Mouse (Mus musculus) midbrain, postnatal 0 days (tissue): ENCODE measurements at regions not wholly inside any gene's neighbourhood (a gene's known extent, or its start where the extent isn't known, plus 50 kb on each side); places are given as distances from the start of the nearest gene placed in this dataset.

Source experiments
- ATAC-seq: fragments of 200-750 bp; cut with Nextera tagmentation; 2 replicates; pipeline ENCODE4 v1.8.0; 2017; ENCODE audit warnings: moderate number of reproducible peaks, mild to moderate bottlenecking, moderate TSS enrichment, moderate library complexity; ENCODE audit not compliant: low FRiP score
- DNase-seq: peaks from one replicate; pipeline ENCODE4 v3.0.0-alpha.2; 2015; ENCODE audit warnings: low spot score
- H3K27ac ChIP-seq: fragments of 300-500 bp; sonication (generic); 2 replicates; pipeline ENCODE4 v1.5.1; 2014; ENCODE audit warnings: low read depth, mild to moderate bottlenecking, low read length, mixed read lengths
- H3K27me3 ChIP-seq: fragments of 300-500 bp; sonication (generic); 2 replicates; pipeline ENCODE4 v1.6.1; 2014; ENCODE audit warnings: low read length, control low read depth, mixed read lengths; ENCODE audit not compliant: insufficient read depth
- H3K36me3 ChIP-seq: fragments of 300-500 bp; sonication (generic); 2 replicates; pipeline ENCODE4 v1.6.1; 2014; ENCODE audit warnings: low read length, control low read depth, mixed read lengths; ENCODE audit not compliant: insufficient read depth
- H3K4me1 ChIP-seq: fragments of 300-500 bp; sonication (generic); 2 replicates; pipeline ENCODE4 v1.6.1; 2014; ENCODE audit warnings: mild to moderate bottlenecking, control low read depth, antibody characterized with exemption, low read length, mixed read lengths; ENCODE audit not compliant: insufficient read depth
- H3K4me2 ChIP-seq: fragments of 300-500 bp; sonication (generic); 2 replicates; pipeline ENCODE4 v1.6.1; 2014; ENCODE audit warnings: low read depth, mild to moderate bottlenecking, low read length, mixed read lengths; ENCODE audit not compliant: poor library complexity, severe bottlenecking
- H3K4me3 ChIP-seq: fragments of 300-500 bp; sonication (generic); 2 replicates; pipeline ENCODE4 v1.5.1; 2014; ENCODE audit warnings: low read depth, mild to moderate bottlenecking, low read length, moderate library complexity
- H3K9ac ChIP-seq: fragments of 300-500 bp; sonication (generic); replicated peaks from 2 replicates; pipeline ENCODE4 v1.6.1; 2014; ENCODE audit warnings: mild to moderate bottlenecking, low read length, moderate library complexity, mixed read lengths; ENCODE audit not compliant: poor library complexity, severe bottlenecking
- H3K9me3 ChIP-seq: fragments of 300-500 bp; sonication (generic); 2 replicates; pipeline ENCODE4 v1.6.1; 2016; ENCODE audit warnings: low read length, control low read depth
- CTCF ChIP-seq: IDR thresholded peaks from 2 replicates; pipeline ENCODE4 v1.5.1; 2016; ENCODE audit warnings: antibody characterized with exemption, mild to moderate bottlenecking
- WGBS: fragments of 180-500 bp; shearing (Covaris S2); extraction: QIAGEN DNeasy Blood & Tissue Kit; methylation state at CpG from one replicate; pipeline ENCODE4 v1.1.7; 2014; 5-methylcytosine and 5-hydroxymethylcytosine counted together

GRCm38 (mm10) chr7:61030321-61030720 lies 890.3 kb upstream of the Snrpn start:
- ATAC-seq, result no peak
- Histone ChIP-seq H3K9ac (no peak overlapping the region), H3K36me3 (no peaks in the 10 kb centered on the region), H3K4me2 (peak overlapping the region; percentile 16; the same call in 1 of the 2 replicates), H3K4me3 (peak overlapping the region; percentile 16; the same call in 1 of the 2 replicates), H3K4me1 (no peaks in the 10 kb centered on the region), H3K27me3 (no peaks in the 10 kb centered on the region), H3K27ac (peak overlapping the region; percentile 43; the same call in 1 of the 2 replicates), H3K9me3 (0 out of 2 replicates have a peak, but pooled peaks cover 7% of the 10 kb centered on the region)
- no peak for TF ChIP-seq CTCF
- DNase-seq, result peak; percentile 17
- WGBS, result 49% methylated on average over 4 of the region's 4 CpGs
